Mouse (Mus musculus): ENCODE data around the gene Bst2. TPM values are rescaled to one million over a fixed set of nuclear protein-coding genes. Genes with fewer than 3 reads are reported as not detected.
"Not testable (repeated sequence)": the region's sequence is repeated elsewhere in the genome, so short reads cannot be mapped to it uniquely, and the experiment has no call there.

The Bst2 gene
- total RNA-seq, 2 experiments from 2014 or later, result 17.1 to 32.9 TPM

- DNase-seq, result no peak
- intact Hi-C loops (cut with DNase I), result loop anchor here (1.0 to 5.0 kb wide), 3 partner anchors 73 to 172 kb away; no protein-coding TSS in a partner anchor
Observed at GRCm38 (mm10) chr8:71560765-71561164, 23.5 kb upstream of the Bst2 start.

- no peak for DNase-seq
- intact Hi-C loops (cut with DNase I), result loop anchor here (5.0 kb wide), 1 partner anchor 172 kb away; no protein-coding TSS in a partner anchor
Observed at GRCm38 (mm10) chr8:71560071-71560470, 22.8 kb upstream of the Bst2 start.

- peak; percentile 43 to 63 for DNase-seq
- intact Hi-C loops (cut with DNase I), result no loop called here
Observed at GRCm38 (mm10) chr8:71558958-71559690, 21.9 kb upstream of the Bst2 start.

GRCm38 (mm10) chr8:71558071-71558957, 21.1 kb upstream of the Bst2 start, which contains the start of gene Tmem221:
Gene Tmem221, minus strand, starts transcription at chr8:71558871.
- intact Hi-C loops (cut with DNase I), result no loop called here
- no peak for DNase-seq

- intact Hi-C loops (cut with DNase I), result no loop called here
- DNase-seq, result no peak
Observed at GRCm38 (mm10) chr8:71554644-71555043, 17.4 kb upstream of the Bst2 start.

- intact Hi-C loops (cut with DNase I), result no loop called here
- no peak for DNase-seq
Observed at GRCm38 (mm10) chr8:71554001-71554400, 16.7 kb upstream of the Bst2 start.

GRCm38 (mm10) chr8:71552770-71553169, 15.5 kb upstream of the Bst2 start:
- intact Hi-C loops (cut with DNase I), result no loop called here
- no peak for DNase-seq

GRCm38 (mm10) chr8:71550754-71551153, 13.5 kb upstream of the Bst2 start:
- intact Hi-C loops (cut with DNase I), result no loop called here
- DNase-seq, result no peak

GRCm38 (mm10) chr8:71547590-71547989, 10.3 kb upstream of the Bst2 start:
- DNase-seq, result no peak
- intact Hi-C loops (cut with DNase I), result no loop called here

GRCm38 (mm10) chr8:71545053-71545452, 7.8 kb upstream of the Bst2 start:
- DNase-seq, result no peak
- intact Hi-C loops (cut with DNase I), result no loop called here

- intact Hi-C loops (cut with DNase I), result no loop called here
- no peak for DNase-seq
Observed at GRCm38 (mm10) chr8:71543755-71544154, 6.5 kb upstream of the Bst2 start.

- peak; percentile 92 to 94 for DNase-seq
- intact Hi-C loops (cut with DNase I), result no loop called here
Observed at GRCm38 (mm10) chr8:71542632-71543343, 5.5 kb upstream of the Bst2 start, which contains the start of gene Mvb12a. Gene Mvb12a, plus strand, starts transcription at chr8:71542922.

GRCm38 (mm10) chr8:71535663-71536062, 1.6 kb downstream of the Bst2 start:
- no peak for DNase-seq
- intact Hi-C loops (cut with DNase I), result no loop called here

- intact Hi-C loops (cut with DNase I), result no loop called here
- DNase-seq, result no peak
Observed at GRCm38 (mm10) chr8:71534263-71534810, 2.9 kb downstream of the Bst2 start.

GRCm38 (mm10) chr8:71530735-71531467, 6.4 kb downstream of the Bst2 start:
- DNase-seq; intact Hi-C loops (cut with DNase I): not testable (repeated sequence)

- DNase-seq, result peak in 1 of 2 experiments; percentile 41
- intact Hi-C loops (cut with DNase I), result no loop called here
Observed at GRCm38 (mm10) chr8:71528362-71529073, 8.7 kb downstream of the Bst2 start.

GRCm38 (mm10) chr8:71527162-71527870, 9.9 kb downstream of the Bst2 start:
- intact Hi-C loops (cut with DNase I), result no loop called here
- no peak for DNase-seq

GRCm38 (mm10) chr8:71526272-71526671, 11.0 kb downstream of the Bst2 start:
- no peak for DNase-seq

More at GRCm38 (mm10) chr8:71526272-71526671, 11.0 kb downstream of the Bst2 start:
- intact Hi-C loops (cut with DNase I), result no loop called here
